Mouse (Mus musculus): ENCODE results near the gene Spag17. TPM values are rescaled to one million over a fixed set of nuclear protein-coding genes. Genes with fewer than 3 reads are reported as not detected.

The Spag17 gene
- polyA plus RNA-seq, 1 experiment from 2014 or later, result 0.22 TPM

- Histone ChIP-seq H3K9ac (ENCODE audit: low read length) (no peak overlapping the region), H3K4me2 (ENCODE audit: low read length) (no peak overlapping the region), H3K4me1 (ENCODE audit: control insufficient read depth, insufficient read depth, low read length) (no peaks in the 10 kb centered on the region), H3K27me3 (replicated peaks; ENCODE audit: control insufficient read depth, insufficient read depth, low read length) (no peaks in the 10 kb centered on the region), H3K9me3 (replicated peaks; ENCODE audit: control insufficient read depth, low read length) (no peaks in the 10 kb centered on the region), H3K4me3 (ENCODE audit: low read depth, low read length) (no peak overlapping the region), H3K36me3 (ENCODE audit: control insufficient read depth, insufficient read depth, low read length) (no peaks in the 10 kb centered on the region), H3K27ac (ENCODE audit: low read depth, low read length) (no peak overlapping the region)
- ATAC-seq, result no peak
- DNase-seq (ENCODE audit: low spot score), result no peak
Observed at GRCm38 (mm10) chr3:100009807-100010206, 124.6 kb downstream of the Spag17 start.

- H3K27ac ChIP-seq (ENCODE audit: low read depth, low read length), result no peak overlapping the region
- H3K9me3 ChIP-seq (replicated peaks; ENCODE audit: control insufficient read depth, low read length), result no peaks in the 10 kb centered on the region
- H3K4me3 ChIP-seq (ENCODE audit: low read depth, low read length), result no peak overlapping the region
- H3K9ac ChIP-seq (ENCODE audit: low read length), result no peak overlapping the region
- DNase-seq (ENCODE audit: low spot score), result no peak
- H3K36me3 ChIP-seq (ENCODE audit: control insufficient read depth, insufficient read depth, low read length), result no peaks in the 10 kb centered on the region
- no peaks in the 10 kb centered on the region for H3K27me3 ChIP-seq (replicated peaks; ENCODE audit: control insufficient read depth, insufficient read depth, low read length)
- no peak for ATAC-seq
- 89% methylated on average over 1 of the region's 1 CpGs for WGBS
- H3K4me2 ChIP-seq (ENCODE audit: low read length), result no peak overlapping the region
- H3K4me1 ChIP-seq (ENCODE audit: control insufficient read depth, insufficient read depth, low read length), result no peaks in the 10 kb centered on the region
Observed at GRCm38 (mm10) chr3:100014110-100014509, 128.9 kb downstream of the Spag17 start.

GRCm38 (mm10) chr3:100031291-100031690 is 146.1 kb downstream of the Spag17 start:
- Histone ChIP-seq H3K4me1 (ENCODE audit: control insufficient read depth, insufficient read depth, low read length) (no peaks in the 10 kb centered on the region), H3K36me3 (ENCODE audit: control insufficient read depth, insufficient read depth, low read length) (no peaks in the 10 kb centered on the region), H3K4me3 (ENCODE audit: low read depth, low read length) (no peak overlapping the region), H3K4me2 (ENCODE audit: low read length) (no peak overlapping the region), H3K27me3 (replicated peaks; ENCODE audit: control insufficient read depth, insufficient read depth, low read length) (no peaks in the 10 kb centered on the region), H3K9me3 (replicated peaks; ENCODE audit: control insufficient read depth, low read length) (no peaks in the 10 kb centered on the region), H3K9ac (ENCODE audit: low read length) (no peak overlapping the region), H3K27ac (ENCODE audit: low read depth, low read length) (no peak overlapping the region)
- WGBS, result 58% methylated on average over 4 of the region's 4 CpGs
- ATAC-seq (no peak), DNase-seq (ENCODE audit: low spot score) (peak; percentile 3)

GRCm38 (mm10) chr3:100032969-100033368 is 147.8 kb downstream of the Spag17 start:
- Histone ChIP-seq H3K4me2 (ENCODE audit: low read length) (no peak overlapping the region), H3K4me3 (ENCODE audit: low read depth, low read length) (no peak overlapping the region), H3K27ac (ENCODE audit: low read depth, low read length) (no peak overlapping the region), H3K27me3 (replicated peaks; ENCODE audit: control insufficient read depth, insufficient read depth, low read length) (no peaks in the 10 kb centered on the region), H3K36me3 (ENCODE audit: control insufficient read depth, insufficient read depth, low read length) (no peaks in the 10 kb centered on the region), H3K9me3 (replicated peaks; ENCODE audit: control insufficient read depth, low read length) (no peaks in the 10 kb centered on the region), H3K4me1 (ENCODE audit: control insufficient read depth, insufficient read depth, low read length) (no peaks in the 10 kb centered on the region), H3K9ac (ENCODE audit: low read length) (no peak overlapping the region)
- 59% methylated on average over 1 of the region's 1 CpGs for WGBS
- ATAC-seq (no peak), DNase-seq (ENCODE audit: low spot score) (no peak)

- H3K4me3 ChIP-seq (ENCODE audit: low read depth, low read length), result no peak overlapping the region
- H3K9me3 ChIP-seq (replicated peaks; ENCODE audit: control insufficient read depth, low read length), result no peaks in the 10 kb centered on the region
- H3K27me3 ChIP-seq (replicated peaks; ENCODE audit: control insufficient read depth, insufficient read depth, low read length), result no peaks in the 10 kb centered on the region
- no peaks in the 10 kb centered on the region for H3K4me1 ChIP-seq (ENCODE audit: control insufficient read depth, insufficient read depth, low read length)
- DNase-seq (ENCODE audit: low spot score) (peak; percentile 76), ATAC-seq (peak; percentile 90)
- no peak overlapping the region for H3K4me2 ChIP-seq (ENCODE audit: low read length)
- no peaks in the 10 kb centered on the region for H3K36me3 ChIP-seq (ENCODE audit: control insufficient read depth, insufficient read depth, low read length)
- H3K9ac ChIP-seq (ENCODE audit: low read length), result no peak overlapping the region
- 29% methylated on average over 4 of the region's 4 CpGs for WGBS
- peak overlapping the region; percentile 58; the same call in 1 of the 2 replicates for H3K27ac ChIP-seq (ENCODE audit: low read depth, low read length)
Observed at GRCm38 (mm10) chr3:100034366-100034956, 149.3 kb downstream of the Spag17 start.

GRCm38 (mm10) chr3:100035097-100035496 is 149.9 kb downstream of the Spag17 start:
- ATAC-seq (peak; percentile 47; the same call in 1 of the 2 replicates), DNase-seq (ENCODE audit: low spot score) (peak; percentile 13)
- H3K27ac ChIP-seq (ENCODE audit: low read depth, low read length), result peak overlapping the region; percentile 58; the same call in 1 of the 2 replicates

GRCm38 (mm10) chr3:100036846-100037245 is 151.6 kb downstream of the Spag17 start:
- no peak for DNase-seq (ENCODE audit: low spot score)
- Histone ChIP-seq H3K4me3 (ENCODE audit: low read depth, low read length) (no peak overlapping the region), H3K36me3 (ENCODE audit: control insufficient read depth, insufficient read depth, low read length) (no peaks in the 10 kb centered on the region), H3K9ac (ENCODE audit: low read length) (no peak overlapping the region), H3K27me3 (replicated peaks; ENCODE audit: control insufficient read depth, insufficient read depth, low read length) (no peaks in the 10 kb centered on the region), H3K27ac (ENCODE audit: low read depth, low read length) (no peak overlapping the region), H3K4me2 (ENCODE audit: low read length) (no peak overlapping the region), H3K4me1 (ENCODE audit: control insufficient read depth, insufficient read depth, low read length) (no peaks in the 10 kb centered on the region), H3K9me3 (replicated peaks; ENCODE audit: control insufficient read depth, low read length) (no peaks in the 10 kb centered on the region)
- 57% methylated on average over 5 of the region's 5 CpGs for WGBS
- no peak for ATAC-seq

More at GRCm38 (mm10) chr3:100035097-100035496, 149.9 kb downstream of the Spag17 start:
- no peak overlapping the region for H3K9ac ChIP-seq (ENCODE audit: low read length)
- H3K4me3 ChIP-seq (ENCODE audit: low read depth, low read length), result no peak overlapping the region
- H3K4me2 ChIP-seq (ENCODE audit: low read length), result no peak overlapping the region
- no peaks in the 10 kb centered on the region for H3K27me3 ChIP-seq (replicated peaks; ENCODE audit: control insufficient read depth, insufficient read depth, low read length)
- no peaks in the 10 kb centered on the region for H3K36me3 ChIP-seq (ENCODE audit: control insufficient read depth, insufficient read depth, low read length)
- 65% methylated on average over 3 of the region's 3 CpGs for WGBS
- H3K4me1 ChIP-seq (ENCODE audit: control insufficient read depth, insufficient read depth, low read length), result no peaks in the 10 kb centered on the region
- H3K9me3 ChIP-seq (replicated peaks; ENCODE audit: control insufficient read depth, low read length), result no peaks in the 10 kb centered on the region

- Histone ChIP-seq H3K9me3 (replicated peaks; ENCODE audit: control insufficient read depth, low read length) (no peaks in the 10 kb centered on the region), H3K4me1 (ENCODE audit: control insufficient read depth, insufficient read depth, low read length) (no peaks in the 10 kb centered on the region), H3K27me3 (replicated peaks; ENCODE audit: control insufficient read depth, insufficient read depth, low read length) (no peaks in the 10 kb centered on the region), H3K27ac (ENCODE audit: low read depth, low read length) (no peak overlapping the region), H3K36me3 (ENCODE audit: control insufficient read depth, insufficient read depth, low read length) (no peaks in the 10 kb centered on the region), H3K4me2 (ENCODE audit: low read length) (no peak overlapping the region), H3K9ac (ENCODE audit: low read length) (no peak overlapping the region), H3K4me3 (ENCODE audit: low read depth, low read length) (no peak overlapping the region)
- ATAC-seq (no peak), DNase-seq (ENCODE audit: low spot score) (no peak)
- 92% methylated on average over 1 of the region's 1 CpGs for WGBS
Observed at GRCm38 (mm10) chr3:100074406-100074805, 189.2 kb downstream of the Spag17 start.

GRCm38 (mm10) chr3:100102386-100103092 is 217.3 kb downstream of the Spag17 start:
- Histone ChIP-seq H3K27ac (ENCODE audit: low read depth, low read length) (no peak overlapping the region), H3K4me3 (ENCODE audit: low read depth, low read length) (no peak overlapping the region), H3K36me3 (ENCODE audit: control insufficient read depth, insufficient read depth, low read length) (no peaks in the 10 kb centered on the region), H3K9me3 (replicated peaks; ENCODE audit: control insufficient read depth, low read length) (no peaks in the 10 kb centered on the region), H3K9ac (ENCODE audit: low read length) (no peak overlapping the region), H3K4me2 (ENCODE audit: low read length) (no peak overlapping the region), H3K27me3 (replicated peaks; ENCODE audit: control insufficient read depth, insufficient read depth, low read length) (no peaks in the 10 kb centered on the region), H3K4me1 (ENCODE audit: control insufficient read depth, insufficient read depth, low read length) (no peaks in the 10 kb centered on the region)
- ATAC-seq, result peak; percentile 54; the same call in 1 of the 2 replicates
- peak; percentile 23 for DNase-seq (ENCODE audit: low spot score)
- 99% methylated on average over 3 of the region's 3 CpGs for WGBS
